ENCODE assay signal across 25 mouse cellular contexts in genomic region chr11:89454702-89455101, GRCm38 (mm10).
DNase-seq lines count a peak whose midpoint lies in the region; ATAC-seq lines count a peak whose summit lies in the region.
"Had no signal": no experiment of that assay in that cellular context is flagged by ENCODE, and none has a peak within 500 bp of the region (broad histone marks: within the 10 kb centered on the region; RNA-seq: fewer than 3 reads in every experiment).

No protein-coding gene starts in this region.

- H3K4me2 ChIP-seq in heart, embryonic 12.5 days = no peak overlapping the region
- H3K4me2 ChIP-seq: embryonic facial prominence, embryonic 15.5 days; hindbrain, embryonic 13.5 days; intestine, embryonic 15.5 days; kidney, embryonic 15.5 days had no signal

- 46% methylated on average over 4 of the region's 4 CpGs for WGBS in heart, embryonic 12.5 days

- H3K27me3 ChIP-seq in heart, embryonic 12.5 days (replicated peaks) = no peaks in the 10 kb centered on the region
- H3K27me3 ChIP-seq: embryonic facial prominence, embryonic 15.5 days; hindbrain, embryonic 13.5 days; intestine, embryonic 15.5 days; kidney, embryonic 15.5 days had no signal

- H3K4me1 ChIP-seq in heart, embryonic 12.5 days (replicated peaks) = peaks cover 7% of the 10 kb centered on the region

- H3K27ac ChIP-seq in heart, embryonic 12.5 days (ENCODE audit: poor library complexity, severe bottlenecking) = no peak overlapping the region
- H3K27ac ChIP-seq: embryonic facial prominence, embryonic 15.5 days; heart, embryonic 10.5 days; hindbrain, embryonic 10.5 days; hindbrain, embryonic 13.5 days; intestine, embryonic 15.5 days; kidney, embryonic 15.5 days had no signal

- no peak for ATAC-seq in heart, embryonic 12.5 days (ENCODE audit: insufficient number of reproducible peaks, low FRiP score)
- ATAC-seq: activated CD4-positive, CD25-positive, alpha-beta regulatory T cell, adult 4 months; CD4-positive, CD25-positive, alpha-beta regulatory T cell, adult 4 months; forebrain, embryonic 14.5 days; forebrain, postnatal 0 days; hindbrain, embryonic 16.5 days; intestine, embryonic 15.5 days had no signal

- H3K4me3 ChIP-seq in heart, embryonic 12.5 days = no peak overlapping the region
- H3K4me3 ChIP-seq: embryonic facial prominence, embryonic 15.5 days; heart, embryonic 10.5 days; hindbrain, embryonic 10.5 days; hindbrain, embryonic 13.5 days; intestine, embryonic 15.5 days; kidney, embryonic 15.5 days had no signal

- H3K36me3 ChIP-seq in heart, embryonic 12.5 days = no peaks in the 10 kb centered on the region
- H3K36me3 ChIP-seq: embryonic facial prominence, embryonic 15.5 days; heart, embryonic 10.5 days; hindbrain, embryonic 10.5 days; hindbrain, embryonic 13.5 days; intestine, embryonic 15.5 days; kidney, embryonic 15.5 days had no signal

- no peaks in the 10 kb centered on the region for H3K9me3 ChIP-seq in heart, embryonic 12.5 days (replicated peaks)
- H3K9me3 ChIP-seq: embryonic facial prominence, embryonic 15.5 days; heart, embryonic 10.5 days; hindbrain, embryonic 10.5 days; hindbrain, embryonic 13.5 days; intestine, embryonic 15.5 days; kidney, embryonic 15.5 days had no signal

- DNase-seq in cerebellum, postnatal 10 days = peak; percentile 16 to 28
- no peak for DNase-seq in cerebellum, adult 11-12 months
- DNase-seq in gastrocnemius, postnatal 10 days = peak; percentile 27
- no peak for DNase-seq in gastrocnemius, postnatal 25 days
- DNase-seq in heart, postnatal 4 days = peak; percentile 7
- no peak for DNase-seq in T-cell, adult 2 months (ENCODE audit: low spot score)
- DNase-seq: adrenal gland, adult 8-10 months; cerebellum, adult 2 months; cerebellum, adult 9-11 months; cerebellum, postnatal 36 days; embryo, embryonic 11 days; forebrain, postnatal 0 days; kidney, adult 11 months; kidney, adult 8-10 months had no signal

- no peak overlapping the region for H3K9ac ChIP-seq in heart, embryonic 12.5 days
- H3K9ac ChIP-seq: embryonic facial prominence, embryonic 15.5 days; forebrain, postnatal 0 days; hindbrain, embryonic 13.5 days; intestine, embryonic 15.5 days; kidney, embryonic 15.5 days had no signal

Comparison
In these comparisons a context has a peak if more than half of its experiments do, and no peak if none do; other contexts are left out.
1. DNase-seq: peak in cerebellum, postnatal 10 days (2 of 2), gastrocnemius, postnatal 10 days (single experiment) and heart, postnatal 4 days (single experiment); none in cerebellum, adult 11-12 months (single experiment), gastrocnemius, postnatal 25 days (single experiment) and T-cell, adult 2 months (single experiment).